Mouse (Mus musculus): ENCODE measurements around the gene Abca17. TPM values are rescaled to one million over a fixed set of nuclear protein-coding genes. Genes with fewer than 3 reads are reported as not detected.

Abca17 gene
- total and polyA plus RNA-seq, 2 experiments from 2014 or later: 1.2 to 1.5 TPM

- H3K27me3 ChIP-seq (ENCODE audit: insufficient read depth, low read length): no peaks in the 10 kb centered on the region
- H3K4me3 ChIP-seq (ENCODE audit: low read length): no peak overlapping the region
- no peaks in the 10 kb centered on the region for H3K9me3 ChIP-seq (ENCODE audit: low read length)
- TF ChIP-seq CTCF (IDR thresholded peaks at IDR 0.05; ENCODE audit: low read depth): no peak
- ATAC-seq: no peak
- H3K4me2 ChIP-seq (ENCODE audit: low read depth, low read length): no peak overlapping the region
- H3K36me3 ChIP-seq (ENCODE audit: insufficient read depth, low read length): peaks cover 22% of the 10 kb centered on the region; the same call in 1 of the 2 replicates
- no peak overlapping the region for H3K27ac ChIP-seq
- 100% methylated on average over 1 of the region's 1 CpGs for WGBS
- no peaks in the 10 kb centered on the region for H3K4me1 ChIP-seq (ENCODE audit: insufficient read depth, low read length)
- no peak overlapping the region for H3K9ac ChIP-seq (replicated peaks; ENCODE audit: low read length)
- no peak for DNase-seq (ENCODE audit: low spot score)
Observed at GRCm38 (mm10) chr17:24236479-24236878, 114.4 kb downstream of the Abca17 start.

DNA sequence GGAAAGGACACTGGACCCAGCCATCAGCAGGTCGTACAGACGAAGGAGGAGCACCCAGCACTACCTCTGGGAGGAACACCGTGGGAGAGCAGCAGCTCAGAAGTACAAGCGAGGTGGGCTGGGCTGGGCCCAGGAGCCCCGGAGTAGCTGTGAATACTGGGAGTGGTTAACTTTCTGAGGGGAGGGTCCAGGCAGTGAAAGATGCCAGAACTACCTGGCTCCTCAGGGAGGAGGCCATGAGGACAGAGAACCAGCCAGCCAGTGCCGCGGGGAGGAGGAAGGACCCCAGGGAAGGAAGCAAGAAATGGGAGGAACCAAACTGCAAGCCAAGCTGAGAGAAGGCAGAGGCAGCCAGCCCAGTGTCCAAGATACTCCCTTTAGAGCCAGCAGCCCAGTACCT lies 122.9 kb downstream of the Abca17 start:
- Histone ChIP-seq H3K4me1 (ENCODE audit: insufficient read depth, low read length) (no peaks in the 10 kb centered on the region), H3K27ac (no peak overlapping the region), H3K27me3 (ENCODE audit: insufficient read depth, low read length) (no peaks in the 10 kb centered on the region), H3K36me3 (ENCODE audit: insufficient read depth, low read length) (peaks cover 47% of the 10 kb centered on the region), H3K9me3 (ENCODE audit: low read length) (no peaks in the 10 kb centered on the region), H3K4me3 (ENCODE audit: low read length) (no peak overlapping the region), H3K9ac (replicated peaks; ENCODE audit: low read length) (no peak overlapping the region), H3K4me2 (ENCODE audit: low read depth, low read length) (no peak overlapping the region)
- 91% methylated on average over 7 of the region's 7 CpGs for WGBS
- DNase-seq (ENCODE audit: low spot score) (no peak), ATAC-seq (no peak)
- no peak for TF ChIP-seq CTCF (IDR thresholded peaks at IDR 0.05; ENCODE audit: low read depth)

- 89% methylated on average over 8 of the region's 8 CpGs for WGBS
- peaks cover 47% of the 10 kb centered on the region for H3K36me3 ChIP-seq (ENCODE audit: insufficient read depth, low read length)
- no peak for TF ChIP-seq CTCF (IDR thresholded peaks at IDR 0.05; ENCODE audit: low read depth)
- ATAC-seq: no peak
- H3K9me3 ChIP-seq (ENCODE audit: low read length): no peaks in the 10 kb centered on the region
- H3K4me2 ChIP-seq (ENCODE audit: low read depth, low read length): no peak overlapping the region
- no peak overlapping the region for H3K4me3 ChIP-seq (ENCODE audit: low read length)
- DNase-seq (ENCODE audit: low spot score): no peak
- no peaks in the 10 kb centered on the region for H3K4me1 ChIP-seq (ENCODE audit: insufficient read depth, low read length)
- H3K9ac ChIP-seq (replicated peaks; ENCODE audit: low read length): no peak overlapping the region
- no peaks in the 10 kb centered on the region for H3K27me3 ChIP-seq (ENCODE audit: insufficient read depth, low read length)
- no peak overlapping the region for H3K27ac ChIP-seq
Observed at GRCm38 (mm10) chr17:24226721-24227120, 124.1 kb downstream of the Abca17 start.

DNA sequence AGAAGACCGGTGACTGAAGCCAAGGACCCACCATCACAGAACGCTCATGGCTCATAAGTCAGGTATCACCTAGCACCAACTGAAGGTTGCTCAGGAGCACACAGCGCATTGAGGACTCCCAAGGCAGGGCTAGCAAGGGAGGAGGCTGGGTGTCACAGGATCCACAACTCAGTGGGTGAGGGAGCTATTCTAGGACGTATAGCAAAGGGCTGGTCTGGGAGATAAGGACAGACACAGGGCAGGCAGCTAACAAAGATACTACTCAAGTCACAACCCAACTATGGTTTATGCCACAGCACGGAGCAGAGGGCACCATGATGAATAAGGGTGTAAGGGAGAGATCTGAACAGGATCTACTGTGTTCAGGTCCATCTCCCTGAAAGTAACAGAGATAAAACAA lies 125.0 kb downstream of the Abca17 start:
- WGBS: 92% methylated on average over 5 of the region's 5 CpGs
- Histone ChIP-seq H3K27me3 (ENCODE audit: insufficient read depth, low read length) (no peaks in the 10 kb centered on the region), H3K4me2 (ENCODE audit: low read depth, low read length) (no peak overlapping the region), H3K4me1 (ENCODE audit: insufficient read depth, low read length) (peaks cover 2% of the 10 kb centered on the region; the same call in 1 of the 2 replicates), H3K4me3 (ENCODE audit: low read length) (no peak overlapping the region), H3K36me3 (ENCODE audit: insufficient read depth, low read length) (peaks cover 47% of the 10 kb centered on the region), H3K27ac (no peak overlapping the region), H3K9me3 (ENCODE audit: low read length) (no peaks in the 10 kb centered on the region), H3K9ac (replicated peaks; ENCODE audit: low read length) (no peak overlapping the region)
- ATAC-seq (no peak), DNase-seq (ENCODE audit: low spot score) (no peak)
- no peak for TF ChIP-seq CTCF (IDR thresholded peaks at IDR 0.05; ENCODE audit: low read depth)

- TF ChIP-seq CTCF (IDR thresholded peaks at IDR 0.05; ENCODE audit: low read depth): no peak
- H3K9me3 ChIP-seq (ENCODE audit: low read length): no peaks in the 10 kb centered on the region
- 96% methylated on average over 10 of the region's 10 CpGs for WGBS
- H3K36me3 ChIP-seq (ENCODE audit: insufficient read depth, low read length): peaks cover 42% of the 10 kb centered on the region
- no peak for DNase-seq (ENCODE audit: low spot score)
- peaks cover 6% of the 10 kb centered on the region for H3K4me1 ChIP-seq (ENCODE audit: insufficient read depth, low read length)
- no peak overlapping the region for H3K4me3 ChIP-seq (ENCODE audit: low read length)
- no peak overlapping the region for H3K9ac ChIP-seq (replicated peaks; ENCODE audit: low read length)
- H3K27me3 ChIP-seq (ENCODE audit: insufficient read depth, low read length): no peaks in the 10 kb centered on the region
- H3K4me2 ChIP-seq (ENCODE audit: low read depth, low read length): no peak overlapping the region
- H3K27ac ChIP-seq: no peak overlapping the region
- ATAC-seq: no peak
Observed at GRCm38 (mm10) chr17:24224741-24225140, 126.1 kb downstream of the Abca17 start.

DNA sequence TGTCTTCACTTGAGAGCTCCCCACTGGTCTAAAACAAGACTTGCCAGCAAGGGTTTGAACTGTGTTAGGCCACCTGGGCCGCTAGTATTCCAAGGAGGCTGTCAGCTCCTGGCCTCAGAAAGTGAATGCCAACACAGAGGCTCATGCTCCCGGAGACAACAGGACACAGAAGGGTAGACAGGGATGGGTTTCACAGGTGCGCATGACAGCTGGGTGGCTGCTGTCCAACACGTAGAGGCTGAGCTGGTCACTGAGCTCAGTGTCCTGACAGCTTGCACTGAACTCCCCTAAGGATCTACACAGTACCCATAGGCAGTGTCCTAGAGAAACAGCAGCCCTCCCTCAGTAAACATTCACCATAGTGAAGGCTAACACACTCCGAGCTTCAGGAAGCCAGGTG lies 127.4 kb downstream of the Abca17 start:
- H3K36me3 ChIP-seq (ENCODE audit: insufficient read depth, low read length): peaks cover 42% of the 10 kb centered on the region
- no peak for ATAC-seq
- no peak overlapping the region for H3K4me3 ChIP-seq (ENCODE audit: low read length)
- no peak for TF ChIP-seq CTCF (IDR thresholded peaks at IDR 0.05; ENCODE audit: low read depth)
- no peak overlapping the region for H3K27ac ChIP-seq
- 89% methylated on average over 5 of the region's 5 CpGs for WGBS
- no peak overlapping the region for H3K9ac ChIP-seq (replicated peaks; ENCODE audit: low read length)
- no peaks in the 10 kb centered on the region for H3K9me3 ChIP-seq (ENCODE audit: low read length)
- H3K4me1 ChIP-seq (ENCODE audit: insufficient read depth, low read length): peaks cover 10% of the 10 kb centered on the region
- H3K4me2 ChIP-seq (ENCODE audit: low read depth, low read length): no peak overlapping the region
- DNase-seq (ENCODE audit: low spot score): no peak
- H3K27me3 ChIP-seq (ENCODE audit: insufficient read depth, low read length): no peaks in the 10 kb centered on the region

GRCm38 (mm10) chr17:24222653-24223052 lies 128.2 kb downstream of the Abca17 start:
- peaks cover 10% of the 10 kb centered on the region for H3K4me1 ChIP-seq (ENCODE audit: insufficient read depth, low read length)
- no peak for DNase-seq (ENCODE audit: low spot score)
- no peak overlapping the region for H3K9ac ChIP-seq (replicated peaks; ENCODE audit: low read length)
- H3K27me3 ChIP-seq (ENCODE audit: insufficient read depth, low read length): no peaks in the 10 kb centered on the region
- no peak overlapping the region for H3K27ac ChIP-seq
- TF ChIP-seq CTCF (IDR thresholded peaks at IDR 0.05; ENCODE audit: low read depth): no peak
- 79% methylated on average over 6 of the region's 6 CpGs for WGBS
- no peaks in the 10 kb centered on the region for H3K9me3 ChIP-seq (ENCODE audit: low read length)
- no peak overlapping the region for H3K4me2 ChIP-seq (ENCODE audit: low read depth, low read length)
- H3K36me3 ChIP-seq (ENCODE audit: insufficient read depth, low read length): peaks cover 33% of the 10 kb centered on the region
- H3K4me3 ChIP-seq (ENCODE audit: low read length): no peak overlapping the region
- no peak for ATAC-seq

All from hindbrain, postnatal 0 days (tissue).